Mouse (Mus musculus) olfactory bulb, adult 2 months (tissue): Measurements from ENCODE around the gene Dock2.

Source experiments
- CTCF ChIP-seq: fragments of 200-500 bp; IDR thresholded peaks from 2 replicates; pipeline ENCODE4 v1.5.1; 2012; ENCODE audit warnings: low read depth, mild to moderate bottlenecking, low read length, moderate library complexity; ENCODE audit not compliant: insufficient read depth
- POLR2A ChIP-seq: fragments of 200-500 bp; IDR thresholded peaks from 2 replicates; pipeline ENCODE4 v1.6.1; 2012; ENCODE audit warnings: mild to moderate bottlenecking, low read depth, low read length, moderate library complexity; ENCODE audit not compliant: insufficient read depth

DNA sequence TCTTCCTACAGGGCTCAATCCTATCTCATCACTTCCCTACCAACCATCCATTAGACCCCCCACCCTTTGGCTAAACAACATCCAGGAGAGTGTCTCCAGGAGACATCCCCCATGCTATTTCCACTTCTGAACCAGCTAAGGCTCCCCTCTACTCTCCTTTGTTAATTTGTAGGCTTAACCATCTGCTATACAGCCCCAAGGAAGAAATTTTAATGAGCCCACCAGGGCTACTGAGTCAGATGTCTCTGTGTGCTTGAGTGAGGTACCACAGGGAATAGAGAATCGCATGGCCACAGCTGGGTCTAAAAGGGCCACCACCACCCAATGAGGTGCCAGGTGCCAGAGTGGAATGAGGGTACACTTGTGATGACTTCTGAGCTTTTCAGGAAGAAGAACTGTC, 519.6 kb downstream of the Dock2 start:
- TF ChIP-seq CTCF (no peak), POLR2A (no peak)
